Mouse (Mus musculus) midbrain, embryonic 10.5 days (tissue): ENCODE measurements around the gene Xirp1. TPM values are rescaled to one million over a fixed set of nuclear protein-coding genes. Genes with fewer than 3 reads are reported as not detected.
A peak's percentile ranks its signal among the peaks of the same experiment; 100 is the strongest.

Experiments used
- DNase-seq: peaks from one replicate; pipeline ENCODE4 v3.0.0-alpha.2; 2017; ENCODE audit warnings: low spot score
- H3K27ac ChIP-seq: fragments of 300-500 bp; sonication (generic); replicated peaks from 2 replicates; pipeline ENCODE4 v1.5.1; 2016; ENCODE audit warnings: mild to moderate bottlenecking
- H3K27me3 ChIP-seq: fragments of 300-500 bp; sonication (generic); 2 replicates; pipeline ENCODE4 v1.6.1; 2016; ENCODE audit warnings: low read depth, mild to moderate bottlenecking; ENCODE audit not compliant: poor library complexity, severe bottlenecking
- H3K36me3 ChIP-seq: fragments of 300-500 bp; sonication (generic); 2 replicates; pipeline ENCODE4 v1.6.1; 2016; ENCODE audit warnings: mild to moderate bottlenecking, moderate library complexity
- H3K4me1 ChIP-seq: fragments of 300-500 bp; sonication (generic); 2 replicates; pipeline ENCODE4 v1.6.1; 2016
- H3K4me3 ChIP-seq: fragments of 300-500 bp; sonication (generic); 2 replicates; pipeline ENCODE4 v1.5.1; 2016; ENCODE audit warnings: mild to moderate bottlenecking, moderate library complexity
- H3K9me3 ChIP-seq: fragments of 300-500 bp; sonication (generic); replicated peaks from 2 replicates; pipeline ENCODE4 v1.6.1; 2016; ENCODE audit warnings: mild to moderate bottlenecking
- WGBS: fragments of 180-500 bp; shearing (Covaris S2); methylation state at CpG from one replicate; pipeline ENCODE4 v1.1.7; 2016; 5-methylcytosine and 5-hydroxymethylcytosine counted together
- polyA plus RNA-seq: library from polyadenylated mRNA; unstranded; fragments of >200 nt; fragmentation: Nextera tagmentation; extraction: Ambion mirVana; gene quantifications from 2 replicates; pipeline ENCODE4 v1.2.1, GENCODE M21; 2016

Xirp1 gene
- polyA plus RNA-seq, 1 experiment from 2014 or later, result not detected

DNA sequence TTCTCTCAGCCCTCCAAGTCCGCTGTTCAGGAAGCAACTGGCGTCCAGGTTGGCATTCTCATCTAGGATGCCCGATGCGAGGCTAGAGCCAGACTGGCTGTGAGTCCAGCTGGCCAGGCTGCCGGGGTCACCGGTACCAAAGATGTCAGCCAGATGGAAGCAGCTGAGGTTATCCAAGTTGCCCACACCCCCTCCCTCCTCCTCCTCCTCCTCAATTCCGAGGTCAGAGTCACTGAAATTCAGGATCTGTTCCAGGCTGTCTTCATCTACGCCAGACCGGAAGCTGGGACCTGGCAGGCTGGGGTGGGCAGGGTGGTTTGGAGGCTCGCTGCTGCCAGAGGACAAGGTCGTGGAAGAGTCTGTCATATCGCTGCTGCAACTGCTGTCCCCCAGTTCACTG is 50.8 kb downstream of the Xirp1 start:
- H3K4me1 ChIP-seq, result peaks cover 22% of the 10 kb centered on the region
- H3K27me3 ChIP-seq, result no peaks in the 10 kb centered on the region
- no peak overlapping the region for H3K27ac ChIP-seq
- DNase-seq, result no peak
- no peak overlapping the region for H3K4me3 ChIP-seq
- peaks cover 33% of the 10 kb centered on the region for H3K36me3 ChIP-seq
- WGBS, result 94% methylated on average over 12 of the region's 12 CpGs
- no peaks in the 10 kb centered on the region for H3K9me3 ChIP-seq

DNA sequence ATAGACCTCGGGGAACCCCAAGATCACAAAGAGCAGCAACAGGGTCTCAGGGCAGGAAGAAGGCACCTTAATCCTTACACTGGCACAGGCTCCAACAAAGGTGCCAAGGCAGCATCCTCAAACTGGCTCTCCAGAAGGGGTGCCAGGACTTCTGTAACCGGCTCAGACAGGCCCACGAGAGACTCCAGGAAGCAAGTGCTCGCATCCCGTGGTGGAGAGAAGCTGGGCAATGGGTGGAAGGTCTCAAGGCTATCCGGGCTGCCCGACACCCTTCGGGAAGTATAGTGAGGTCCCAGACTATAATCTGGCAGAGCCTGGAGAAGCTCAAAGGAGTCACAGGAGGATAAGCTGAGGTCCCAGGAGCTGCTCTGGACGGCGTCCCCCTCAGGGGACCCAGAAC is 51.2 kb downstream of the Xirp1 start:
- Histone ChIP-seq H3K4me1 (peaks cover 18% of the 10 kb centered on the region), H3K4me3 (no peak overlapping the region), H3K27me3 (no peaks in the 10 kb centered on the region), H3K9me3 (no peaks in the 10 kb centered on the region), H3K27ac (no peak overlapping the region), H3K36me3 (peaks cover 33% of the 10 kb centered on the region)
- 93% methylated on average over 10 of the region's 10 CpGs for WGBS
- DNase-seq, result no peak

DNA sequence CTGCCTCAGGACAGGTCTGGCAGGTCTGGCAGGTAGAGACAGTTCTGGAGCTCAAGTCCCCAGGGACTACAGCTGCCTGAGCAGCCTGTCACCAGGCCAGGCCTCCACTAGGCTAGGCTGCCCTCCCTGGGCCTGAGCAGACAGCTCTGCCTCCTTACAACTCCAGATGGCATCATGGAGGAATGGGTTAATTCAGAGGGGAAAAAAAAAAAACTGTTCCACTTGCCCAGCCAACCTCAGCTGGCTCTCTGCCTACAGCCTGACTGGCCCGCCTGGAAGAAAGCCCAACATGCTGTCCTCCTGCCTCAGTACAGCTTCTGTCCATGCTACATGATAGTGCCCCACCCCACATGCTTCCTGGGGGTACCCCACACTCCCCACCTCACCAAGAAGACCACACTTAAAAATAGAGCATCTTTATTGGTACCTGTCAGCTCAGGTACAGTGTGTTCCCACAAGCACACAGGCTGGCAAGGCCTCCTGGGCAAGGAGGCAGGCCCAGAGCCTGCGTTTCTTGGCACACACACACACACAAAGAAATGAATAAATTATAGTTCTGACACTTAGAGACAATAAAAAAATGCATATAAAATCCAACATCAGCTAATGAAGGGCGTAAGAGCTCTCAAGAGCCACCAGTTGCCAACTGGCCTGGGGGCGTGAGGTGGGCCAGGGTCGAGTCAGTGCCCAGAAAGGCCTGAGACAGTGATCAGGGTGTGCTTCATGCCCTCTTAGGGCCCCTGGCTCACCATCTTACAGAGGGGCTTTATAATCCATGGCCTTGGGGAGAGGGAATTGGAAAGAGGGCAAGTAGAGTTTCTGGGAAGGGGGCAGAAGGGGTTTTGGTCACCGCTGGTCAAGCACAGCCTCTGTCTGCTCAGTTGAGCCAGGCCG is 52.4 kb downstream of the Xirp1 start:
- H3K4me1 ChIP-seq, result peaks cover 11% of the 10 kb centered on the region
- peak overlapping the region; percentile 9; the same call in 1 of the 2 replicates for H3K27ac ChIP-seq
- H3K4me3 ChIP-seq, result no peak overlapping the region
- peaks cover 33% of the 10 kb centered on the region for H3K36me3 ChIP-seq
- no peak for DNase-seq
- WGBS, result 90% methylated on average over 7 of the region's 7 CpGs
- no peaks in the 10 kb centered on the region for H3K27me3 ChIP-seq
- no peaks in the 10 kb centered on the region for H3K9me3 ChIP-seq

DNA sequence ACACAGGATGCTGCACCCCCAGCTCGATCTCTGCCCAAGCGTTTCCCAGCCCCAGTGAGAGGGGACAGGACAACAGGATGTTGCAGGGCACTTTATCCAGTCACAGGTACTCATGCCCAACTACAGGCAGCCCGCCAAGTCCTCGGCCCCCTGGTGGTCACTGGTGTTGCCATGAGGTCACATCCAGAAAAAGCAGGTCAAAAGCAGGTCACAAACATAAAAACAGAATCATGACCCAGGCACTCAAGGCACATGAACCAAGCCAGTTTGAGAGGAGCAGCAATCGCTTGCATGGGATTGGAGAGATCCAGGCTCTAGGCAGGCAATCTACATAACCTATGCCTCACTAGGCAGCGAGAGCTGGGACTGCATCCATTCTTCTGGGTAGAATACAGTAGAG is 53.2 kb downstream of the Xirp1 start:
- H3K27ac ChIP-seq, result 0 out of 2 replicates have a peak overlapping the region, but pooled peaks have one; percentile 9
- H3K9me3 ChIP-seq, result no peaks in the 10 kb centered on the region
- H3K4me3 ChIP-seq, result no peak overlapping the region
- H3K27me3 ChIP-seq, result no peaks in the 10 kb centered on the region
- H3K36me3 ChIP-seq, result peaks cover 32% of the 10 kb centered on the region
- 46% methylated on average over 6 of the region's 6 CpGs for WGBS
- H3K4me1 ChIP-seq, result peaks cover 11% of the 10 kb centered on the region
- DNase-seq, result peak; percentile 33

DNA sequence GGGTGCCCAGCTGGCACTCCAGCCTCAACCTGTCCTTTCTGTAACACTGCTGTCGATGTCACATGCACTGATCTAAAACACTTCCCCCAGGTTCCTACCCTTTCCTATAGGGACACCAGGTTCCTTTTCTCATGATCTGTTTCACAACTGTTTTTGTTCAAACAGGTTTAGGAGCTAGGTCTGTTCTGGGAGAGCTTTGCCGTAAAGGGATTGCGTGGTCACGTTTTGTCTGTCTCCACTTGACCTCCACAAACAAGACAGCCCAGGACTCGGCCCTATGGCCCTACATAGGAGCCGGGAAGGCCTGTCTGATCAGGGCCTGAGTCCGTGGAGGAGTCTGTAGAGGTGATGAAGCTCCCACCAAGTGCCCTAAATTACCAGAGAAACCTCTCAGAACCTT is 53.6 kb downstream of the Xirp1 start:
- Histone ChIP-seq H3K9me3 (no peaks in the 10 kb centered on the region), H3K27ac (no peak overlapping the region), H3K36me3 (peaks cover 30% of the 10 kb centered on the region), H3K4me1 (peaks cover 11% of the 10 kb centered on the region), H3K4me3 (no peak overlapping the region), H3K27me3 (no peaks in the 10 kb centered on the region)
- DNase-seq, result no peak
- WGBS, result 87% methylated on average over 7 of the region's 7 CpGs

DNA sequence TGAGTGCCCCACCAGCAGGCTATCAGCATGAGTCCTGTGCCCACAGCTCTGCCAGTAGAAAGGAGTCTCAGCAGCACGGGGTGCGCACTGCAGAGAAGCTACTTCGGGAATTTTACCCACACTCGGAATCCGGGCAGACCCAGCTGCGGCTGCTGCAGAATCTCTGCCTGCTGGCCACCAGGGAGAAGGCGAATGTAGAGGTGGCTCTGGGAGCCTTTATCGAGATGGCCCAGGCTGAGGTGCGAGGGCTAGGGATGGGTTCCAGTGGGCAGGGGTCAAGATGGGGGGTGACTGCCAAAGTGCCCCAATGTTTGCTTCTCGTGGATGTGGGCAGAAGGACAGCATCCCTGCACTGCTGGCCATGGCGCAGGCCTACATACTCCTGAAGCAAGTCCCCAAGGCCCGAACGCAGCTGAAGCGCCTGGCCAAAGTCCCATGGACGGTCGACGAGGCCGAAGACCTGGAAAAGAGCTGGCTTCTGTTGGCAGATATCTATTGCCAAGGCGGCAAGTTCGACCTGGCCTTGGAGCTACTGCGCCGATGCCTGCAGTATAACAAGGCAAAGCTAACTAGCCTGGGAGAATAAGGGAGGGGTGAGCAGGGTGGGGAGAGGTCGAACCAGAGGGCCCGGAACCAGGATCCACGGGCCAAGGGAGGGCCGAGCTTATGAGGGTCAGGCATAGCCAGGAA is 57.0 kb downstream of the Xirp1 start:
- 86% methylated on average over 26 of the region's 26 CpGs for WGBS
- Histone ChIP-seq H3K27ac (no peak overlapping the region), H3K27me3 (peaks cover 12% of the 10 kb centered on the region), H3K36me3 (no peaks in the 10 kb centered on the region), H3K4me3 (no peak overlapping the region), H3K4me1 (peaks cover 22% of the 10 kb centered on the region), H3K9me3 (no peaks in the 10 kb centered on the region)
- no peak for DNase-seq

DNA sequence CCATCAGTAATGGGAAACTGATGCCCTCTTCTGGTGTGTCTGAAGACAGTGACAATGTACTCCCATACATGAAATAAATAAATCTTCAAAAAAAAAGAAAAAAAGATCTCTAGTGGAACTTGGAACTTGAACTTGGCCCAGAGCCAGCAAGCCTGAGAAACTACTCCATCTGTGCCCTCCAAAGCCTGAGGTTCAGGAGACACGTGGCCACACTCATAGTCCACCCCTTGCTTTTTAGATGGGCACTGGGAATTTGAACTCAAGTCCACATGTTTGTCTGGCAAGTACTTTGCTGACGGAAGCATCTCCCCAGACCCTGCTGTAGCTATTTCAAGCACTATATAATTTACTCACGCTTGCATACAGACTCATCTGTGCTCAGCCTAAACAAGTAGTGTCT is 58.2 kb downstream of the Xirp1 start:
- Histone ChIP-seq H3K27me3 (peaks cover 12% of the 10 kb centered on the region), H3K36me3 (no peaks in the 10 kb centered on the region), H3K4me1 (peaks cover 14% of the 10 kb centered on the region), H3K9me3 (no peaks in the 10 kb centered on the region), H3K27ac (no peak overlapping the region), H3K4me3 (no peak overlapping the region)
- WGBS, result 89% methylated on average over 3 of the region's 3 CpGs
- DNase-seq, result no peak

DNA sequence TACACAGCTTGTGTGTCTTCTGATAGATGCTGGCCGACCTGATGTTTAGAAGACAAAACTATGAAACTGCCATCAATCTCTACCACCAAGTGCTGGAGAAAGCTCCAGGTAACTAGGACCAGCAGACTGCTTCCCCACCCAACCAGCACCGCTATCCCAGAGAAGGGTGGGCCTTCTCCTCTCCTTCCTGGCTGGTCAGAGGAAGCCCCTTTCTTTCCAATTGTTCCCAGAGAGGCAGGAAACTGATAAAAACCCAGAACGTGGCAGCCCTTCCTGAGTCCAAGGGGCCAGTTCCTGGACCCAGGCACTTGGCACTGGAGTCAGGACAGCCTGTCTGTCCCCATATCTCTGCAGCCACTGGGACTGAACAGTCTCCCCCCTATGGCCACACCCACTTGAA is 59.2 kb downstream of the Xirp1 start:
- Histone ChIP-seq H3K4me3 (no peak overlapping the region), H3K4me1 (peaks cover 11% of the 10 kb centered on the region), H3K27me3 (peaks cover 12% of the 10 kb centered on the region), H3K36me3 (no peaks in the 10 kb centered on the region), H3K27ac (no peak overlapping the region), H3K9me3 (no peaks in the 10 kb centered on the region)
- 81% methylated on average over 3 of the region's 3 CpGs for WGBS
- no peak for DNase-seq

Other genes with a start within 250 kb of the Xirp1 start
- gene Scn11a, start 198.1 kb downstream of the Xirp1 start, polyA plus RNA-seq, result 0.21 and 0.36 TPM in 2 replicates
- 65.8 and 71.6 TPM in 2 replicates for gene Wdr48, start 128.7 kb downstream of the Xirp1 start, polyA plus RNA-seq
- gene Gorasp1, start 86.0 kb downstream of the Xirp1 start, polyA plus RNA-seq, result 27.3 and 29.4 TPM in 2 replicates
- 0.16 and 0.42 TPM in 2 replicates for gene Ttc21a, start 86.0 kb downstream of the Xirp1 start, polyA plus RNA-seq
- 1.9 and 2.7 TPM in 2 replicates for gene Csrnp1, start 38.9 kb downstream of the Xirp1 start, polyA plus RNA-seq
- 5.9 and 6.7 TPM in 2 replicates for gene Cx3cr1, start 46.3 kb upstream of the Xirp1 start, polyA plus RNA-seq
- gene Ccr8, start 68.5 kb upstream of the Xirp1 start, polyA plus RNA-seq, result not detected in 2 replicates
- 40.4 and 42.1 TPM in 2 replicates for gene Slc25a38, start 86.8 kb upstream of the Xirp1 start, polyA plus RNA-seq
- 1,349 and 1,575 TPM in 2 replicates for gene Rpsa, start 104.1 kb upstream of the Xirp1 start, polyA plus RNA-seq
- gene Mobp, start 126.1 kb upstream of the Xirp1 start, polyA plus RNA-seq, result 0.22 and 0.73 TPM in 2 replicates